In genomic region chr8:47412696-47413523, GRCm38 (mm10) we compare ENCODE assay signal across 8 mouse cellular contexts. TPM values are rescaled to one million over a fixed set of nuclear protein-coding genes. Genes with fewer than 3 reads are reported as not detected.
DNase-seq lines count a peak whose midpoint lies in the region; ATAC-seq and TF ChIP-seq lines count a peak whose summit lies in the region.

No protein-coding gene starts in this region.

- ATAC-seq in embryonic facial prominence, embryonic 11.5 days (replicated peaks; ENCODE audit: insufficient number of reproducible peaks, low FRiP score, low TSS enrichment, low read depth), result peak; percentile 70
- peak; percentile 65 for ATAC-seq in midbrain, embryonic 12.5 days (ENCODE audit: low FRiP score, low read depth)

- H3K9ac ChIP-seq in embryonic facial prominence, embryonic 11.5 days (replicated peaks; ENCODE audit: low read length), result peak overlapping the region; percentile 55
- peak overlapping the region; percentile 41 for H3K9ac ChIP-seq in midbrain, embryonic 12.5 days (replicated peaks)

- no peak for TF ChIP-seq CTCF in cerebellum, adult 2 months (IDR thresholded peaks at IDR 0.05; ENCODE audit: borderline replicate concordance, insufficient read depth, low read depth, low read length)

- intact Hi-C loops in heart, postnatal 10 days (cut with DNase I), result loop anchor here (5.0 to 10.0 kb wide), 2 partner anchors 119 to 282 kb away; partner anchors contain the start of genes Rwdd4a and Trappc11

- H3K36me3 ChIP-seq in embryonic facial prominence, embryonic 11.5 days (replicated peaks; ENCODE audit: control insufficient read depth, insufficient read depth, low read depth, low read length), result no peaks in the 10 kb centered on the region
- H3K36me3 ChIP-seq in limb, embryonic 10.5 days, result no peaks in the 10 kb centered on the region
- no peaks in the 10 kb centered on the region for H3K36me3 ChIP-seq in midbrain, embryonic 12.5 days

- H3K4me3 ChIP-seq in cerebellum, adult 2 months (replicated peaks; ENCODE audit: insufficient read depth, low read depth, low read length), result peak overlapping the region; percentile 30
- peak overlapping the region; percentile 60 for H3K4me3 ChIP-seq in embryonic facial prominence, embryonic 11.5 days (ENCODE audit: low read depth, low read length)
- H3K4me3 ChIP-seq in limb, embryonic 10.5 days, result peak overlapping the region; percentile 73
- peak overlapping the region; percentile 63 for H3K4me3 ChIP-seq in midbrain, embryonic 12.5 days

- no peak overlapping the region for H3K27ac ChIP-seq in cerebellum, adult 2 months (ENCODE audit: insufficient read depth, low read length)
- 0 out of 2 replicates have a peak overlapping the region, but pooled peaks have one; percentile 8 for H3K27ac ChIP-seq in embryonic facial prominence, embryonic 11.5 days (replicated peaks; ENCODE audit: low read depth, low read length)
- H3K27ac ChIP-seq in limb, embryonic 10.5 days, result peak overlapping the region; percentile 79
- H3K27ac ChIP-seq in midbrain, embryonic 12.5 days (replicated peaks), result no peak overlapping the region

- 0 out of 2 replicates have a peak, but pooled peaks cover 3% of the 10 kb centered on the region for H3K4me1 ChIP-seq in cerebellum, adult 2 months (ENCODE audit: control insufficient read depth, insufficient read depth, low read length)
- peaks cover 2% of the 10 kb centered on the region; the same call in 1 of the 2 replicates for H3K4me1 ChIP-seq in embryonic facial prominence, embryonic 11.5 days (ENCODE audit: control insufficient read depth, insufficient read depth, low read length)
- peaks cover 32% of the 10 kb centered on the region for H3K4me1 ChIP-seq in limb, embryonic 10.5 days
- peaks cover 22% of the 10 kb centered on the region for H3K4me1 ChIP-seq in midbrain, embryonic 12.5 days

- under 1% methylated on average over 81 of the region's 81 CpGs for WGBS in cerebellum, adult 2 months
- WGBS in embryonic facial prominence, embryonic 11.5 days, result under 1% methylated on average over 80 of the region's 81 CpGs
- WGBS in limb, embryonic 10.5 days, result under 1% methylated on average over 80 of the region's 81 CpGs
- WGBS in midbrain, embryonic 12.5 days, result under 1% methylated on average over 66 of the region's 81 CpGs

- H3K9me3 ChIP-seq in embryonic facial prominence, embryonic 11.5 days (replicated peaks; ENCODE audit: control insufficient read depth, low read length), result no peaks in the 10 kb centered on the region
- no peaks in the 10 kb centered on the region for H3K9me3 ChIP-seq in limb, embryonic 10.5 days (replicated peaks)
- no peaks in the 10 kb centered on the region for H3K9me3 ChIP-seq in midbrain, embryonic 12.5 days

- H3K27me3 ChIP-seq in cerebellum, adult 2 months (ENCODE audit: control insufficient read depth, insufficient read depth, low read length), result peaks cover 3% of the 10 kb centered on the region; the same call in 1 of the 2 replicates
- peaks cover 38% of the 10 kb centered on the region for H3K27me3 ChIP-seq in embryonic facial prominence, embryonic 11.5 days (ENCODE audit: control insufficient read depth, insufficient read depth, low read length)
- peaks cover 89% of the 10 kb centered on the region for H3K27me3 ChIP-seq in limb, embryonic 10.5 days (ENCODE audit: low read depth, poor library complexity, severe bottlenecking)
- peaks cover 79% of the 10 kb centered on the region for H3K27me3 ChIP-seq in midbrain, embryonic 12.5 days

- peak overlapping the region; percentile 94 for H3K4me2 ChIP-seq in embryonic facial prominence, embryonic 11.5 days (ENCODE audit: low read depth, low read length)
- peak overlapping the region; percentile 99 for H3K4me2 ChIP-seq in midbrain, embryonic 12.5 days (replicated peaks)

- no peak for TF ChIP-seq POLR2A in cerebellum, adult 2 months (IDR thresholded peaks at IDR 0.05; ENCODE audit: borderline replicate concordance, insufficient read depth, low read length)

- peak in 1 of 2 experiments; percentile 12 for DNase-seq in cerebellum, adult 2 months
- no peak for DNase-seq in cerebellum, postnatal 36 days
- peak; percentile 6 for DNase-seq in 3134 (ENCODE audit: extremely low read depth, insufficient read length, low spot score)
- peak; percentile 46 for DNase-seq in embryonic facial prominence, embryonic 11.5 days (ENCODE audit: low spot score)
- peak; percentile 49 to 50 for DNase-seq in heart, postnatal 10 days
- DNase-seq in limb, embryonic 10.5 days (ENCODE audit: low spot score), result peak; percentile 78
- peak; percentile 28 for DNase-seq in thymus, postnatal 4 days

RNA-seq across cellular contexts. Expression of gene Stox2, which starts 33.3 kb away (rescaled TPM):
- polyA plus RNA-seq in cerebellum, adult 2 months (2012; rRNA removed), result 19.3 TPM in 2 replicates
- 15.8 and 16.8 TPM in 2 replicates for polyA plus RNA-seq in embryonic facial prominence, embryonic 11.5 days (2014; fragmentation: Nextera tagmentation; extraction: Ambion mirVana)
- 10 to 100 TPM; 23.5 to 24.2 TPM for total RNA-seq in heart, postnatal 10 days (2021)
- polyA plus RNA-seq in limb, embryonic 10.5 days (2016; fragmentation: Nextera tagmentation; extraction: Ambion mirVana), result 16.0 and 18.7 TPM in 2 replicates
- 50.6 and 53.6 TPM in 2 replicates for polyA plus RNA-seq in midbrain, embryonic 12.5 days (2016; fragmentation: Nextera tagmentation; extraction: Ambion mirVana)

Comparison
In these comparisons a context has a peak if more than half of its experiments do, and no peak if none do; other contexts are left out.
1. DNase-seq: peak in 3134 (single experiment), embryonic facial prominence, embryonic 11.5 days (single experiment), heart, postnatal 10 days (2 of 2), limb, embryonic 10.5 days (single experiment) and thymus, postnatal 4 days (single experiment); none in cerebellum, postnatal 36 days (0 of 2).
2. H3K27ac ChIP-seq: peak in embryonic facial prominence, embryonic 11.5 days (single experiment) and limb, embryonic 10.5 days (single experiment); none in cerebellum, adult 2 months (single experiment) and midbrain, embryonic 12.5 days (single experiment).
3. Peak in every context shown above with its lines, with median percentiles within 50 percentile points of each other: H3K4me3 ChIP-seq.